Mouse (Mus musculus): ENCODE measurements around the gene Tcf25. TPM values are rescaled to one million over a fixed set of nuclear protein-coding genes. Genes with fewer than 3 reads are reported as not detected.
A peak's percentile ranks its signal among the peaks of the same experiment; 100 is the strongest.
"Not testable (repeated sequence)": the region's sequence is repeated elsewhere in the genome, so short reads cannot be mapped to it uniquely, and the experiment has no call there.

Tcf25 gene
- polyA plus RNA-seq, 1 experiment from 2014 or later, result 212 TPM

- Histone ChIP-seq H3K36me3 (no peaks in the 10 kb centered on the region), H3K4me3 (no peak overlapping the region), H3K4me2 (replicated peaks) (no peak overlapping the region), H3K9ac (no peak overlapping the region), H3K27me3 (no peaks in the 10 kb centered on the region), H3K27ac (no peak overlapping the region), H3K4me1 (no peaks in the 10 kb centered on the region), H3K9me3 (replicated peaks) (peaks cover 50% of the 10 kb centered on the region)
- 97% methylated on average over 27 of the region's 27 CpGs for WGBS
- ATAC-seq (ENCODE audit: low FRiP score), result no peak
These were observed 53.3 kb downstream of the Tcf25 start for GRCm38 (mm10) chr8:123426511-123427509.

GRCm38 (mm10) chr8:123427639-123428275 is 54.2 kb downstream of the Tcf25 start:
- Histone ChIP-seq H3K4me2 (replicated peaks) (no peak overlapping the region), H3K4me3 (no peak overlapping the region), H3K9me3 (replicated peaks) (peaks cover 60% of the 10 kb centered on the region), H3K36me3 (no peaks in the 10 kb centered on the region), H3K9ac (no peak overlapping the region), H3K4me1 (no peaks in the 10 kb centered on the region), H3K27me3 (no peaks in the 10 kb centered on the region), H3K27ac (no peak overlapping the region)
- ATAC-seq (ENCODE audit: low FRiP score), result no peak
- WGBS, result 95% methylated on average over 24 of the region's 24 CpGs

- Histone ChIP-seq H3K27ac (no peak overlapping the region), H3K4me2 (replicated peaks) (no peak overlapping the region), H3K9me3 (replicated peaks) (peaks cover 63% of the 10 kb centered on the region), H3K9ac (no peak overlapping the region), H3K4me3 (no peak overlapping the region), H3K27me3 (no peaks in the 10 kb centered on the region), H3K4me1 (no peaks in the 10 kb centered on the region), H3K36me3 (no peaks in the 10 kb centered on the region)
- WGBS, result 97% methylated on average over 29 of the region's 29 CpGs
- no peak for ATAC-seq (ENCODE audit: low FRiP score)
These were observed 54.9 kb downstream of the Tcf25 start for GRCm38 (mm10) chr8:123428343-123428893.

- Histone ChIP-seq H3K4me3 (no peak overlapping the region), H3K4me2 (replicated peaks) (no peak overlapping the region), H3K27me3 (no peaks in the 10 kb centered on the region), H3K4me1 (no peaks in the 10 kb centered on the region), H3K36me3 (no peaks in the 10 kb centered on the region), H3K9me3 (replicated peaks) (peaks cover 66% of the 10 kb centered on the region), H3K27ac (no peak overlapping the region), H3K9ac (no peak overlapping the region)
- 96% methylated on average over 23 of the region's 23 CpGs for WGBS
- ATAC-seq (ENCODE audit: low FRiP score), result no peak
These were observed 55.6 kb downstream of the Tcf25 start for GRCm38 (mm10) chr8:123428939-123429721.

GRCm38 (mm10) chr8:123429722-123430013 is 56.1 kb downstream of the Tcf25 start:
- WGBS, result 96% methylated on average over 15 of the region's 15 CpGs
- peaks cover 69% of the 10 kb centered on the region for H3K9me3 ChIP-seq (replicated peaks)
- not testable (repeated sequence) for H3K27me3 ChIP-seq; H3K4me2 ChIP-seq (replicated peaks); H3K27ac ChIP-seq; ATAC-seq (ENCODE audit: low FRiP score); H3K9ac ChIP-seq; H3K36me3 ChIP-seq; H3K4me1 ChIP-seq; H3K4me3 ChIP-seq

GRCm38 (mm10) chr8:123430936-123431335 is 57.4 kb downstream of the Tcf25 start:
- H3K4me1 ChIP-seq; H3K9ac ChIP-seq; H3K4me2 ChIP-seq (replicated peaks); H3K27ac ChIP-seq; H3K36me3 ChIP-seq; ATAC-seq (ENCODE audit: low FRiP score); H3K27me3 ChIP-seq; H3K4me3 ChIP-seq: not testable (repeated sequence)
- 94% methylated on average over 8 of the region's 8 CpGs for WGBS
- peaks cover 70% of the 10 kb centered on the region for H3K9me3 ChIP-seq (replicated peaks)

GRCm38 (mm10) chr8:123431616-123432365 is 58.2 kb downstream of the Tcf25 start:
- ATAC-seq (ENCODE audit: low FRiP score), result no peak
- Histone ChIP-seq H3K4me2 (replicated peaks) (no peak overlapping the region), H3K4me1 (no peaks in the 10 kb centered on the region), H3K36me3 (no peaks in the 10 kb centered on the region), H3K27me3 (no peaks in the 10 kb centered on the region), H3K9me3 (replicated peaks) (peaks cover 63% of the 10 kb centered on the region), H3K9ac (no peak overlapping the region), H3K27ac (no peak overlapping the region), H3K4me3 (no peak overlapping the region)
- WGBS, result 95% methylated on average over 25 of the region's 25 CpGs

- WGBS, result 98% methylated on average over 16 of the region's 16 CpGs
- no peak overlapping the region for H3K4me3 ChIP-seq
- no peaks in the 10 kb centered on the region for H3K27me3 ChIP-seq
- no peak for ATAC-seq (ENCODE audit: low FRiP score)
- H3K9me3 ChIP-seq (replicated peaks), result peaks cover 57% of the 10 kb centered on the region
- no peaks in the 10 kb centered on the region for H3K36me3 ChIP-seq
- no peaks in the 10 kb centered on the region for H3K4me1 ChIP-seq
- H3K27ac ChIP-seq, result no peak overlapping the region
- no peak overlapping the region for H3K4me2 ChIP-seq (replicated peaks)
- H3K9ac ChIP-seq, result no peak overlapping the region
These were observed 58.8 kb downstream of the Tcf25 start for GRCm38 (mm10) chr8:123432381-123432780.

- not testable (repeated sequence) for ATAC-seq (ENCODE audit: low FRiP score); H3K27ac ChIP-seq; H3K4me2 ChIP-seq (replicated peaks); H3K36me3 ChIP-seq; H3K4me3 ChIP-seq; H3K9ac ChIP-seq; H3K27me3 ChIP-seq; H3K4me1 ChIP-seq
- H3K9me3 ChIP-seq (replicated peaks), result peaks cover 47% of the 10 kb centered on the region
- 97% methylated on average over 47 of the region's 47 CpGs for WGBS
These were observed 59.9 kb downstream of the Tcf25 start for GRCm38 (mm10) chr8:123433241-123433974.

- Histone ChIP-seq H3K27ac (no peak overlapping the region), H3K36me3 (0 out of 2 replicates have a peak, but pooled peaks cover 3% of the 10 kb centered on the region), H3K9ac (no peak overlapping the region), H3K9me3 (replicated peaks) (no peaks in the 10 kb centered on the region), H3K4me1 (peaks cover 10% of the 10 kb centered on the region; the same call in 1 of the 2 replicates), H3K4me2 (replicated peaks) (no peak overlapping the region), H3K27me3 (no peaks in the 10 kb centered on the region), H3K4me3 (no peak overlapping the region)
- ATAC-seq (ENCODE audit: low FRiP score), result no peak
- 99% methylated on average over 2 of the region's 2 CpGs for WGBS
These were observed 68.2 kb downstream of the Tcf25 start for GRCm38 (mm10) chr8:123441788-123442187.

GRCm38 (mm10) chr8:123442351-123442750 is 68.8 kb downstream of the Tcf25 start:
- 0 out of 2 replicates have a peak overlapping the region, but pooled peaks have one; percentile 55 for H3K4me3 ChIP-seq
- ATAC-seq (ENCODE audit: low FRiP score), result peak; percentile 51
- H3K36me3 ChIP-seq, result 0 out of 2 replicates have a peak, but pooled peaks cover 3% of the 10 kb centered on the region
- H3K9me3 ChIP-seq (replicated peaks), result no peaks in the 10 kb centered on the region
- no peaks in the 10 kb centered on the region for H3K27me3 ChIP-seq
- no peak overlapping the region for H3K27ac ChIP-seq
- H3K4me2 ChIP-seq (replicated peaks), result peak overlapping the region; percentile 62
- H3K9ac ChIP-seq, result 0 out of 2 replicates have a peak overlapping the region, but pooled peaks have one; percentile 23
- H3K4me1 ChIP-seq, result peaks cover 10% of the 10 kb centered on the region; the same call in 1 of the 2 replicates
- WGBS, result 80% methylated on average over 5 of the region's 5 CpGs
